Mouse (Mus musculus) stomach, embryonic 14.5 days (tissue): Measurements from ENCODE around the gene Creb5. TPM values are rescaled to one million over a fixed set of nuclear protein-coding genes. Genes with fewer than 3 reads are reported as not detected.

Source experiments
- ATAC-seq: fragments of 200-750 bp; cut with Nextera tagmentation; 2 replicates; pipeline ENCODE4 v1.8.0; 2017; ENCODE audit warnings: low read depth, moderate TSS enrichment; ENCODE audit not compliant: insufficient number of reproducible peaks, insufficient read depth, low FRiP score
- H3K27ac ChIP-seq: fragments of 300-500 bp; sonication (generic); 2 replicates; pipeline ENCODE4 v1.5.1; 2014; ENCODE audit warnings: mild to moderate bottlenecking, low read length, moderate library complexity, mixed read lengths
- H3K27me3 ChIP-seq: fragments of 300-500 bp; sonication (generic); 2 replicates; pipeline ENCODE4 v1.6.1; 2014; ENCODE audit warnings: low read length, control low read depth, mixed read lengths; ENCODE audit not compliant: control insufficient read depth, insufficient read depth
- H3K36me3 ChIP-seq: fragments of 300-500 bp; sonication (generic); 2 replicates; pipeline ENCODE4 v1.6.1; 2014; ENCODE audit warnings: mild to moderate bottlenecking, control low read depth, low read length, moderate library complexity, mixed read lengths; ENCODE audit not compliant: control insufficient read depth, insufficient read depth
- H3K4me1 ChIP-seq: fragments of 300-500 bp; sonication (generic); 2 replicates; pipeline ENCODE4 v1.6.1; 2014; ENCODE audit warnings: low read length, control low read depth, mixed read lengths; ENCODE audit not compliant: control insufficient read depth, insufficient read depth
- H3K4me2 ChIP-seq: fragments of 300-500 bp; sonication (generic); replicated peaks from 2 replicates; pipeline ENCODE4 v1.6.1; 2014; ENCODE audit warnings: low read depth, low read length, control low read depth
- H3K4me3 ChIP-seq: fragments of 300-500 bp; sonication (generic); 2 replicates; pipeline ENCODE4 v1.5.1; 2014; ENCODE audit warnings: low read depth, low read length, control low read depth
- H3K9ac ChIP-seq: fragments of 300-500 bp; sonication (generic); replicated peaks from 2 replicates; pipeline ENCODE4 v1.6.1; 2014; ENCODE audit warnings: low read depth, mild to moderate bottlenecking, control low read depth, low read length, moderate library complexity, mixed read lengths
- H3K9me3 ChIP-seq: fragments of 300-500 bp; sonication (generic); 2 replicates; pipeline ENCODE4 v1.6.1; 2016; ENCODE audit warnings: low read depth, low read length, control low read depth; ENCODE audit not compliant: control insufficient read depth
- WGBS: fragments of 180-500 bp; shearing (Covaris S2); extraction: QIAGEN DNeasy Blood & Tissue Kit; methylation state at CpG from one replicate; pipeline ENCODE4 v1.1.7; 2014; 5-methylcytosine and 5-hydroxymethylcytosine counted together
- polyA plus RNA-seq: library from polyadenylated mRNA; unstranded; fragments of >200 nt; fragmentation: Nextera tagmentation; extraction: Ambion mirVana; gene quantifications from 2 replicates; pipeline ENCODE4 v1.2.1, GENCODE M21; 2014

The Creb5 gene
- polyA plus RNA-seq, 1 experiment from 2014 or later, result 10.2 TPM

DNA sequence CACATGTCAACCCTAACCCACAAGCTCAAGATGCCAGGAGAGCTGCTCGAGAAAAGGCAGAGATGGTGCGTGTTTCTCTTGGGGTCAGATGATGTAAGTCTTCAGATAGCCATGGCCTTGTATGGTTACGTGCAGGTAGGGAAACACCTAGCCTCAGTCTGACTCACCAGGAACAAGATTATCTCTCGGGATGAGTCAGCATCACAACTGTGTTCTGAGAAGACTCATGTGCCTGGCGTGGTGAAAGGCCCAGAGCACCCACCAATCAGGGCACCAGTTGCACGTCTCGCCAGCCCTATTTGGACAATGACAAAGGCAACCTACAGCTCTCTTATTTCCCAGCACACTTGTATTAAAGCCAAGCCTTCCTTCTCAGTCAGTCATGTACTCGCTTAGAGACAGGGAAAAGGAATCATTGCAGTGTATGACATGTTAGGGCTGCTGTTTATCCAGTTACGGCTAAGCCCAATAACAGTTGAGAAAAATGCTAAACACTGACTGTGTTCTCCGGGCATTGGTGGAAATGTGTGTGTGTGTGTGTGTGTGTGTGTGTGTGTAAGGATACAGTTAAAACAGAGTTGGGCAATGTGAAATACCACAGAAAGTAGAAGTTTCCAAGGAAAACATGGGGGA lies 210.9 kb downstream of the Creb5 start:
- Histone ChIP-seq H3K9me3 (no peaks in the 10 kb centered on the region), H3K27ac (no peak overlapping the region), H3K4me3 (no peak overlapping the region), H3K27me3 (no peaks in the 10 kb centered on the region), H3K9ac (no peak overlapping the region), H3K4me2 (no peak overlapping the region), H3K4me1 (peaks cover 9% of the 10 kb centered on the region; the same call in 1 of the 2 replicates), H3K36me3 (no peaks in the 10 kb centered on the region)
- WGBS, result 74% methylated on average over 10 of the region's 10 CpGs
- ATAC-seq, result no peak

DNA sequence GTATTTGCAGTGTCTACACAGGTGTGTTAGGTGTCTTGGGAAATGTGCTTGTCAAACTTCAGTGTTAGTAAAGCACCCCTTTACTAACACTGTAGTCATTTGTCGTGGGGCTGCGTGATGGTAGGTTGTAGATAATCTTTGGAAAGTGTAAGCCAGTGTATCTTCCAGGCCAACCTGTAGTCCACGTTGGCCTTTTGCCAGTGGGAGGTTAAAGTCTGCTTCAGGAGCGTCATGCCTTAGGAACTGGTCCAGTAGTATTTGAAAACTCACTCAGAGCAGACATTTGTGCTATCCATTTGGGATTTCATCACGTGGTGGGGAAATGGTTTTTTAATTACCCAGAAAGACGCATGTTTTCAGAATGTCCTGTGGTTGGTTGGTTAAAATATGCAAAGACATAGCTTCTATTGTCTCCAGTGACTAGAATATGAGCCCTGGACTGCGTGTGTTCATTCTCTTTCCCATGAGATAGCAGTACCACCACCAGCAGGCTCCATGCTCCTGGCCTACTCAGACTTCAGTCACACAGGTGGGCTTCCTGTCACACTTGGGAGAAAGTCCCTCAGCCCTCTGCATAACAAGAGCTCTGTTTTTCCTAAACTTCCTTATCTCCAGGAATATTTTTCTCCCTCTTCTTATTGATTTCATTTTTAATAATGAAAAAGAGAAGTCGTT lies 212.7 kb downstream of the Creb5 start:
- Histone ChIP-seq H3K27ac (no peak overlapping the region), H3K36me3 (no peaks in the 10 kb centered on the region), H3K27me3 (no peaks in the 10 kb centered on the region), H3K9ac (no peak overlapping the region), H3K4me2 (no peak overlapping the region), H3K9me3 (peaks cover 2% of the 10 kb centered on the region; the same call in 1 of the 2 replicates), H3K4me1 (peaks cover 9% of the 10 kb centered on the region; the same call in 1 of the 2 replicates), H3K4me3 (no peak overlapping the region)
- ATAC-seq, result no peak
- WGBS, result 84% methylated on average over 8 of the region's 8 CpGs

DNA sequence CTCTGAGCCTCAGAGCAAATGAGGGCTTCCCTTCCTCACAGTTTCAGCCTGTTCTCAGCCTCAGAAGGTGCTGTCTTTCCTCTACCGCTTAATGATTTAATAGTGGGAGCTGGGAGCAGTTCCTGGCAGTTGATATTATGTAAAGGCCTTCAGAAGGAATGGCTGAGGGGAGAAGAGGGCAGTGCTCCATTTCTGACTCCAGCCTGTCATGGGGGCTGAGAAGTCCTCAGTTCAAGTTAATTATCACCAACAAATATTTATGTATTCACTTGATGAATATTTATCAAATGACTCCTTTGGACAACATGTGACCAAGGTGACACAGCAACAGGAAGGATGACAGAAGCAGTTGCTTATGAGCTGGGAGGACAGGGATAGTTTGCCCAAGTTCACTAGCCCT lies 214.2 kb downstream of the Creb5 start:
- peaks cover 2% of the 10 kb centered on the region; the same call in 1 of the 2 replicates for H3K9me3 ChIP-seq
- H3K27me3 ChIP-seq, result no peaks in the 10 kb centered on the region
- H3K4me1 ChIP-seq, result peaks cover 8% of the 10 kb centered on the region; the same call in 1 of the 2 replicates
- H3K9ac ChIP-seq, result no peak overlapping the region
- ATAC-seq, result no peak
- no peak overlapping the region for H3K4me3 ChIP-seq
- H3K4me2 ChIP-seq, result no peak overlapping the region
- 80% methylated on average over 1 of the region's 1 CpGs for WGBS
- H3K27ac ChIP-seq, result no peak overlapping the region
- no peaks in the 10 kb centered on the region for H3K36me3 ChIP-seq

DNA sequence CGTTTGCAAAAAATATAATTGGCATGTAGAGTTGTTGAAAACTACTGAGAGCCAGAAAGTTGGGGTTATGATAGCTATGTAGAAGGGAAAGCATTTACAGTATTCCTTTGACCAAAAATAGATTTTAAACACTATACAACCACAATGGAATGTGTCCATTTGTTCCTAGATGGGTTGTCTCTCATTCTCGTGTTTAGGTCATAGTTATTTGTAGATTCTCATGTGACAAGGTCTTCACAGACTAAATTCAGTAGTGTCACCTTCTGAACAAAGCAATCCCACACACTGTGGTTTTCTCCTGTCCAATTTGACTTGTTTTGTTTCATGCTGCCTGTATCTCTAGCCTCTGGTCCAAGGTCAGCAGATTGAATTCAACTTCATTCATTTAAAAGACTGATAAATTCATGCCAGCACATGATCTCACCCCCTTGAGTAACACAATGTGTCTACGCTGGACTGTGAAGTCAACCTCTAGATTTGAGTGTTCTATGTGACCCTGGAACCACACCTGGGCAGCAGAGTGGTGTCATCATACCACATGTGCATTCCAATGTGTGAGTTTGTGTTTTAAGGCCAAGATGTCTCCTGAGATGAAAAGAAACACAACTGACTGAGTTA lies 220.0 kb downstream of the Creb5 start:
- H3K4me1 ChIP-seq, result no peaks in the 10 kb centered on the region
- no peak overlapping the region for H3K4me3 ChIP-seq
- no peak overlapping the region for H3K27ac ChIP-seq
- WGBS, result 82% methylated on average over 3 of the region's 3 CpGs
- no peaks in the 10 kb centered on the region for H3K27me3 ChIP-seq
- no peaks in the 10 kb centered on the region for H3K36me3 ChIP-seq
- H3K4me2 ChIP-seq, result no peak overlapping the region
- no peak overlapping the region for H3K9ac ChIP-seq
- H3K9me3 ChIP-seq, result peaks cover 2% of the 10 kb centered on the region; the same call in 1 of the 2 replicates
- no peak for ATAC-seq

GRCm38 (mm10) chr6:53508847-53509494 lies 221.9 kb downstream of the Creb5 start:
- Histone ChIP-seq H3K4me3 (no peak overlapping the region), H3K27ac (no peak overlapping the region), H3K27me3 (no peaks in the 10 kb centered on the region), H3K4me1 (no peaks in the 10 kb centered on the region), H3K9me3 (no peaks in the 10 kb centered on the region), H3K36me3 (no peaks in the 10 kb centered on the region), H3K9ac (no peak overlapping the region), H3K4me2 (no peak overlapping the region)
- no peak for ATAC-seq
- WGBS, result 79% methylated on average over 3 of the region's 3 CpGs

- 66% methylated on average over 7 of the region's 7 CpGs for WGBS
- ATAC-seq, result no peak
- Histone ChIP-seq H3K27me3 (no peaks in the 10 kb centered on the region), H3K27ac (no peak overlapping the region), H3K36me3 (no peaks in the 10 kb centered on the region), H3K4me3 (no peak overlapping the region), H3K4me1 (no peaks in the 10 kb centered on the region), H3K4me2 (no peak overlapping the region), H3K9me3 (no peaks in the 10 kb centered on the region), H3K9ac (no peak overlapping the region)
Observed at GRCm38 (mm10) chr6:53510005-53510404, 222.9 kb downstream of the Creb5 start.

DNA sequence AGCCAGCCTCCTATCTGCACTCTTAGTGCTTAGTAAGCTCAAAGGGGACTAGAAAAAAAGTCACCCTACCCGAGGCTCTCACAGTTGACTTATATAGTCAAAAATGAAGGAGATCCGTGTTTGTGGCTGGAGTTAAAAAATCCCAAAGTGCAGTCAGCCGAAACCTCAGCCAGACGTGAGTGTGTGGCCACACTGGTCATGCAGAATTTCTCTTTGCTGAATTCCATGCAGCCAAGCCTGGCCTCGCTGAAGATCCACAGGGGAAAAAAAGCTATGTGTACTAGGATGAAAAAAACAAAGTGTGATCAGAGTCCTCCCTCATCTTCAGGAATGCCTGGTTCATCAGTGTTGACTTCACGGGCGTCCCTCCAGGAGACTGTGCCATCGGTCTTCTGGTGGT lies 225.2 kb downstream of the Creb5 start:
- Histone ChIP-seq H3K4me2 (no peak overlapping the region), H3K27ac (no peak overlapping the region), H3K9ac (no peak overlapping the region), H3K4me1 (no peaks in the 10 kb centered on the region), H3K4me3 (no peak overlapping the region), H3K36me3 (no peaks in the 10 kb centered on the region), H3K27me3 (no peaks in the 10 kb centered on the region), H3K9me3 (no peaks in the 10 kb centered on the region)
- no peak for ATAC-seq
- WGBS, result 80% methylated on average over 8 of the region's 8 CpGs

DNA sequence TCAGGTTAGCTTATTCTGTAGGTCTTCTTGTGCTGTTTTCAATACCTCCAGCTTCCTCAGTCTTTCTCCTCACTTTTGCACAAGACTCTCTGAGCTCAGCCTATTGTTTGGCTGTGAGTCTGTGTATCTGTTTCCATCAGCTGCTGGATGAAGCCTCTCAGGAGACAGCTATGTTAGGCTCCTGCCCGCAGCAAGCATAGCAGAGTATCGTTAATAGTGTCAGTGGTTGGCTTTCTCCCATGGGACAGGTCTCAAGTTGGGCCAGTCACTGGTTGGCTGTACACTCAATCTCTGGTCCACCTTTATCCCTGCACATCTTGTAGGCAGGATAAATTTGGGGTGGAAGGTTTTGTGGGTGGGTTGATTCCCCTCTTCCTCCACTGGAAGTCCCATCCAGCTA lies 226.3 kb downstream of the Creb5 start:
- Histone ChIP-seq H3K27ac (no peak overlapping the region), H3K4me2 (no peak overlapping the region), H3K27me3 (no peaks in the 10 kb centered on the region), H3K9ac (no peak overlapping the region), H3K36me3 (no peaks in the 10 kb centered on the region), H3K4me3 (no peak overlapping the region), H3K4me1 (no peaks in the 10 kb centered on the region), H3K9me3 (no peaks in the 10 kb centered on the region)
- ATAC-seq, result no peak
- 85% methylated on average over 2 of the region's 2 CpGs for WGBS
